Mouse (Mus musculus) brain, adult 2 months (tissue): ENCODE results near the gene Eid1.

Source experiments
- DNase-seq: peaks from one replicate; pipeline ENCODE4 v3.0.0; 2011; ENCODE audit warnings: low read depth, low spot score

The Eid1 gene

DNA sequence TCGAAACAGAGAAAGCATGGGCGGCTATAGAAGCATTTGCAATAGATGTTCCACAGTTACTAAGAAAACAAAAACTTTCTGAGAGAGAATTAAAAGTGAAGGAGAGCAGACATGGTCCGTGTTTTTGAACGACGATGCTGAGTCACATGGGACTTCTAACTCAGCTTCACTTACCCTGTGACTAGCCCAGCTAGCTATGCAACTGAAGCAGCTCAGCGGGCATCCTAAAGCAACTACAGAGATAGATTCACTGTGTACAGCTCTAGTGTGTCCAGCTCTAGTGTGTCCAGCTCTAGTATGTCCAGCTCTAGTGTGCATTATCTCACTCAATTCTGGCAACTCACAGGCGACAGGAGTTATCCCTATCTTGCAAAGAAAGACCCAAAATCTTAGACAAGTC lies 5.2 kb upstream of the Eid1 start:
- no peak for DNase-seq

DNA sequence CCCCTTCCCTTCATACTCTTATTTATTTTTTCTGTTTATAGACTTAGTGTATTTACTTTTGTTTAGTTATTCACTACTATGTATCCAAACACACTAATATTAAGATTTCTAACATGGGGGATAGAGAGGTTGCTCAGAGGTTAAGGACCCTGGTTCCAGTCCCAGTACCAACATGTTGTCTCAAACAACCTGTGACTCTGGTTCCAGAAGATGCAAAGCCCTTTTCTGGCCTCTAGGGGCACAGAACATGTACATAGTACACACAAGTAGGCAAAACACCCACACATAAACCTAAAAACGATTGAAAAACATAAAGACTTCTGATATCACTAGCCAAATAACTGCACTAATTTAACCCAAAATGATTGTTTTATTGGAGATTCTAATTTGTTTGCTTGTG lies 2.0 kb upstream of the Eid1 start:
- no peak for DNase-seq

DNA sequence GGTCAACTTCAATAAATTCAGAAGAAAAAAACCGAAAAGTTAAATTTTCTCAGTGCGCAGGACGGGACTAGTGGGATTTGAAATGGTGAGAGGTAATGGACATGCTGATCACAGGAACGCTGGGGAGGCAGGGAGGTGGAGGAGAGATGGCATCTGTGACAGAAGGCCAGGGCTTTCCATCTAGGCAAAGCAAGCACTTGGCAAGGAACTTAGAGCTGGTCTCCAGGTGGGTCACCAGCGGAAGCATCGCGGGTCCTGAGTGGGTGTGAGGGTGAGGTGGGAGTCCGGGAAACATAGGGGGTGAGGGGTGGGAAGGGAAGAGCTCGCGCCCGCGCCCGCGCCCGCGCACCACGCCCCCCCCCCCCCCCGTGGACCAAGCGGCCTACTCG lies 333 bp upstream of the Eid1 start:
- DNase-seq = no peak

DNA sequence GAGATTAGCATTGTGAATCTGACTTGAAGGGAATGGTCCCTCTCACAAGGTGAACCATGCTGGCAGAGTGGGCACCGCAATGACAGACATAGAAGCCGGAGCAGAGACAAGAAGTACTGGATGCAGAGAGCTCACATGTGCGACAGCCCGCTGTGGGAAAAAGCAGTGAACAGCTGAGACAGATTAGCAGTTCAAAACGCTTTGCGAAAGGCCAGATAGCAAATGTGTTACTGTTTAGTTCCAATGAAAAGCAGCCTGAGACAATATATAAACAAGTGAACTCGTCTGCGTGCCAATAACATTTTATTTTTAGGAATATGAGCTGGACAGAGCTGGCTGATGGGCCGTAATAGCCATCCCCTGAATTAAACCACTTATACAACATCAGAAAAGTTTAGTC lies 8.9 kb downstream of the Eid1 start:
- no peak for DNase-seq

DNA sequence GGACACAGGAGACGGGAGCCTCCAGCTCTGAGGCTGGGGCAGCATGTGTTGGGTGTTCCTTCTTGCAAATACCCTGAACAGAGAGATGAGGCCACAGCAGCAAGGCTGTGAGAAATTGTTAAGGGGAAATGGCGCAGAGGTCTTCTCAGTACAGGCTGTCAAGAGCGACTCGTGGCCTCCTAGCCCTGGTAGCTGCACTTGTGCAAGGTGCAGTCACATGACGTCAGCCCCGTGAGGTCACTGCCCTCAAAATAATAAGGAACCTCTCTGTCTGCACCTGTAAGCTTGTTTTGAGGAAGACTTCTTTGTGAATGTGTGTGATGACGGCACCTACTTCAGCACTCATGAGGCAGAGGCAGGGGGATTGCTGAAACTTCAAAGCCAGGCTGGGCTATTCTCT lies 11.0 kb downstream of the Eid1 start:
- peak; percentile 49 for DNase-seq

DNA sequence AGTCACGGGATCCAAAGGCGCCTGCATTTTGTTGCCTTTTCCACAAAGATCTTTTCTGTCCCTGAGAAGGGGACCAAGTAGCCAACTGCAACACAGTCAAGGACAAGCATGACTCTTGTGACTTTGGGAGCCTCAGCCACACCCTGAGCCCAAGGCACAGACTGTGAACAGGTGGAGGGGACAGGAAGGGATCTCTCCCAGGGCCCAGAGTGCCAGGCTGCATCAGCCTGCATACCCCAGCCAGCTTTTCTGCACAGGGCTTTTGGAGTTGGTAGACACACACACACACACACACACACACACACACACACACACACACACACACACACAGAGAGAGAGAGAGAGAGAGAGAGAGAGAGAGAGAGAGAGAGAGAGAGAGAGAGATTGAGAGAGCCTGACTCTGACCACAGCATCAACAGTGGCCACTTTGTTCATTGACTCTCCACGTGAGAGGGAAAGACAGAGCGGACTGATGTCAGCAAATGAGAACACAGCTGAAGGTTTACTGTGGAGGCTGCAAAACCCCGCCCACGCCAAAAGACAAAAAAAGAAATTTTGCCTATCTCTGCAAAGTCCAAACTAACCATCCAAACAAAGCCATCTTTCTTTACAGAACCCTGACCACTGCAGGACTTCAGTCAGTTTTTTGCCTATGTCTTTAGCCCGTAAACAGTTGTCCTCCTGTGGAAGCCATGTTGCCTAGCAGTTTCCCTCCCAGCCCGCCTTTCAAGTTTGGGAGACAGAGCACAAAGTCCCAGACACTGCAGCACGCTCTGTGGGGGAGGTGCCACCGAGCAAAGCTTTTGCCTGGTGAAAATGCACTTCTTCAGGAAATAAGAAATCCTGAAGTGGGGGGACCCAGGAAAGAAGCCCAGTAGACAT lies 11.9 kb downstream of the Eid1 start:
- peak; percentile 92 for DNase-seq

DNA sequence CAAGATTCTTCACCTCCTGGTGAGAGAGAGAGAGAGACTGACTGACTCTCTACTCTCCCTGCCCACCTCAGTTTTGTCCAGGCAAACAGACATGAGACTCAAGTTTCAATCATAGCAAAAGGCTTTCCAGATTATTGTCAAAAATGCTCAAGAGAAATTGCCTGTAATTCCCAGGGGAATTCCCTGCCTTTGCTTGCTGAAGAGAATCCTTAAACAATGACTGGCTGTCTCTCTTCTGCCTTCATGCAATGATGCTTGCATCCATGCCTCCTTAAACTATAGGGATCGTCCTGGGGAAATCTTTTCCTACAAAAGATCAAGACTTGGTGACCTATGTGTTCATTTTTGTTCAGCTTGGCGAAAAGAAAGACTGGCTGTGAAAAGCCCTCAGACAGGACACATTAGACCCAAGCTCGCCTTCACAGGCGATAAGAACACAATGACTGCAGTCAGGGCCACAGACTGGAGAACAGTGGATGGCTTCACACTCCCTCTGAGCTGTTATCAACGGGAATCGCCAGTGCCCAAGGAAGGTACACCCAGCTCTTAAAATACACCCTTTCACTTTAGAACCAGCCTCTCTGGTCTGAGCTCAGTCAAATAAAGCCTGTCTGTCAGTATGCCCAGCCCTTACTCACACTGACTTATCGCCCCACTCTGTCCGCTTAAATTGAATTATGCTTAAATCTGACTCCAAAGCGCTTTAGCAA lies 12.7 kb downstream of the Eid1 start:
- no peak for DNase-seq

DNA sequence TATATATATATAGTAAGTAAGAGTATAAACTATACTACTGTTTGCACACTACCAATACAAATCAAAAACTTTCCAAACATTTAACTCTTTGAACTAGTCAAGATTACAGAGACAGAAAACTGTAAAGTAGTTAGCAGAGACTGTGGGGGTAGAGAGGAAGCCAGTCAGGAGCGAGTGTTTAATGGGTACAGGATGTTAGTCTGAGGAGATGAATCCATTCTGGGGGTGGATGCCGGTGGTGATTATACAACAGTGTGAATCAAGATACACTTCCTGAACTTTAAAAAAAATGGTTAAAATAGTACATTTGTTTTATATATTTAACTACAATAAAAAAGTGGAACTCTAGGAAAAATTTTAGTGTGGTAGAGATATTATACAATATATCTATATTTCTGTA lies 19.1 kb downstream of the Eid1 start:
- peak; percentile 73 for DNase-seq

DNA sequence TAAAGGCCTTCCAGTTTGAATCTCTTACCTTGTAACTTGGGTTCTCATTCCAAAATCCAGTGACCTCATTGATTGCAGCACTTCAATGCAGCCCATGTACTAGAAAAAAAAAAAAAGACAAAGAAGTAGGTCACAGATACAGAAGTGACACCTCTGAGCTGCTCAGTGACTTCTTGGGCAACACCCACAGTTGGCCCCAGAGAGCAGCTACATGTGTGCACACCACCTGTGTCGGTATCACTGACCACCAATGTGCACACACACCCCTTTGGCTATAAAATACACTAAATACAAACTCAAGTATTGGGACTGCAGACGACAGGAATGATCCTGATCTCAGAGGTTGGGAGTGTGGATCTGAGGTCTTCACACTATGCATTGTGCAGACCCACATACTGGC lies 21.9 kb downstream of the Eid1 start:
- DNase-seq = no peak

DNA sequence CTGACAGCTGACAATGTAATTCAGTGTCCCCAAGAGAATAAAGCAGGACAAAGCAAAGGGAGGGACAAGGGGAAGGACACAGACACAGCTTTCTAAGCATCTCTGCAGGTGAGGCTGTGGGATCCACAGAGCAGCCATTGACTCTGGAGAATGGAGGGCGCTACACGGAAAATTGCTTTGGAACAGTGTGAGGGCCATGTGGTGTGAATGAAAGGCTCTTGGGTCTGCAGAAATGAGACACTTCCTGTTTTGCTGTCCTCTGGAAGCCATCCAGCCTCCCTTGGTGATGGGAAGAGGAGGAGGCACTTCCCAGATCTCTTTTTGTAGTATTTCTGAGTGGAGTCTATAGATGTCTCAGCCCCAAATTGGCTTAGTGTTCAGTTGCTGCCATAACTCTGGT lies 23.3 kb downstream of the Eid1 start:
- peak; percentile 49 for DNase-seq

DNA sequence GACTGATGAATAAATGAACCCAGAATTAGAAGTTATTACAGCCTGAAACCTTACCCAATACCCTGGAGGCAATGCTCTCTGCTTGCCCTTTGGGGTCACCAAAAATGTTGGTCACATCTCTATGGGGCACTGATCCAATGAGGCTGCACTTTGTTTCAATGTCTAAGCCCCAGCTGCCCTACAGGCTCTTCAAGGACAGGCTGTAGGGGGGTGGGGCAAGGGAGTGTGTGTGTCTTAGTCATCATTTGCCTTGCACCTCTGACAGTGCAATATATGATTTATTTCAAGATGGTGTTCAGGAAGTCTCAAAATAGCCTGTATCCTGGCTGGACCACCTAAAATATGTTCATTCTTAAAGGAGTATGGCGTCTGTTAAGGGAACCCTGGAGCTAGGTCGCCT lies 28.7 kb downstream of the Eid1 start:
- no peak for DNase-seq

DNA sequence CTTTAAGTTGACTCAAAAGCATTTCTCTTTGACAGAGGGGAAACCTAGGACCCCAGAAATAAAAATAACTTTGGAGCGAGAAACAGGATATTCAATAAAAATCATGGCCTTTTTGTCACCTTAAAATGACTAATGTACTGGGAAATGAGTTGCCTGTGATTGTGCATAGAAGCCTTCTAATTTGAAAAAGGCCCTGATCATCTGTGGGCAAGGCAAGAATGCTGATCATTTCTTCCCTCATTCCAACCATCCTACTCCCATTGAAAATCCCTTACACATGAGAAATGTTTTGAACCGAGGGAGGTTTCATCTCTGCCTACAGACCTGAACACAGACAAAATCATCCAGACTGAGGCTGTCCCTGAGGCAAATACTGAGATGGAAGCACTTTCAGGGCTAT lies 30.0 kb downstream of the Eid1 start:
- no peak for DNase-seq

DNA sequence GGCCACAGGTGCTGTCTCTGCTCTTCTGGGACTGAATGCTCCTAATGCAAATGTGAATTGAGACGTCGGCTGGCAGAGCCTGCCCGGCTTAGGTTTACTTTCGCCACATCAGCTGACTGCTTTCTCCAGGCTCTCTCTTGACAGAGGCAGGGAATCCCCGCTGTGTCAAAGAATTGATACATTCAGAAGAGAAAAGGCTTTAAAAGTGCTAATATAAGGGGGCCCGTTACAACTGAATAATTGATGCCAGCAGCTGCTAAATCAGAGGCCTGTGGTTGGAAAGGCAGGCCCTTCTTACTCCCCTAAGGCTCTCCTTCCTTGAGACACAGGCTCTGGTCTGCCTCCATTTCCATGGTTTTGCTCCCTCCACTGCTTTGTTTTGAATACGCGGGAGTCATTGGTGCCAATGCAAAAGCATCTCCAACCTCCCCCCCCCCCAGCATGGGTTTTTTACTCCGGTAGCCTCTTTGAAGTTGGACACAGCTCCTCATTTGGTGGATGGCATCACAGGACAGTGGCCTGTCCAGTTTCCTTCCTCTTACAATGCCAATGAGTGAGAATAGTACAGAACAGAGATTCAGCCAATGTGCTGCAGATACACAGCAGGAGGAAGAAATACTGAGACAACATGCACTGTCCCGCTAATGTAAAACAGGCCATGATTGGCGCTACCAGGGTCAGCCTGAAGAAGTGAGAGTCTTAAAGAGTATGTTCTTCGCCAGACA lies 32.2 kb downstream of the Eid1 start:
- no peak for DNase-seq

DNA sequence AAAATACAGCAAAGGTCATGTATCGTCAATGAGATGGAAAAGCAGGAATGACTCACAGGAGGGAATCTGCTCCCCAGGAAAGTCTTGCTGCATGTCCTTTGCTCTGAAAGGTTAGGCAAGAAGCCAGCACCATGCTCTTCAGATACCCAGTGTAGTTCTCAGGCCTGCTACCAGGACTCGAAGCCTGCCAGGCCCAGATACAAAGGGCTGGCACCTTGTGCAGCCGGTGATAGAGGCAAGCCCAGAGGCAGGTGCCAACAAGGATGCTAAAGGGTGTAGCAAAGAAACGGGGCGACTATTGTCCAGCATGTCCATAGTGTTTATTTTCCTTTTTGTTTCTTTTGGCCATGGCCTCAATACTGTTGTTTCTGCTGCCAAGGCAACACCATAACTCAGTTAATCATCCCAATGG lies 33.6 kb downstream of the Eid1 start:
- peak; percentile 57 for DNase-seq

DNA sequence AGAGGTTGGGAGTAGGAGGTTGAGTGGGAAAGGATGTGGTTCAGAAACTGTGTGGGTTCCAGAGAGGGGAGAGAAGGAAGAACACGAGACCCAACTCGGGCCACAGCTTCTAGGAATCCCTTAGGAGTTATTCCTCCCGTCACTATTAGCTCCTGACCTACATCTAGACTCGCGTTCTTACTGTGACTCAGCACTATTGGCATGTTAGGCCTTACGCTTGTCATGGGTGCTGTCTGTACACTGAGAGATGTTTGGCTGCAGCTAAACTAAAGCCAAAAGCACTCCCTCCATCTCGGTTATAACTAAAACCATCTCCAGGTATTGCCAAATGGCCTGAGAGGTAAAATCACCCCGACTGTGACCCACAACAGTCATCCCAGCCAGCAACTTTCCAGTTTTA lies 43.7 kb downstream of the Eid1 start:
- DNase-seq = no peak

DNA sequence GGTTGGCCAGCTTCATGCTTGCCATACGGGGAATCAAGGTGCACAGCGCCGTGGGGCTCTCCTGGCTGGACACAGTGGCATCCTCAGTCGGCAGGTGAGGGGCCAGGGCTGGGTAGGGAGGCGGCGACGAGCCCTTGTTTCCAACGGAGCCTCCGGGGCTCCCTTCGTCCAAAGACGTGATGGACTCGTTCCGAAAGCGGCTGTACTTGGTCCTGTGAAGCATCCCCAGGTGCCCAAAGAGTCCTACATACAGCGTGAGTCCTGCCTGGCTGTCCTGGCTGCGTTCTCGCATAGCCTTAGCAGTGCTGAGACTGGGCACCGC lies 50.2 kb downstream of the Eid1 start:
- no peak for DNase-seq

DNA sequence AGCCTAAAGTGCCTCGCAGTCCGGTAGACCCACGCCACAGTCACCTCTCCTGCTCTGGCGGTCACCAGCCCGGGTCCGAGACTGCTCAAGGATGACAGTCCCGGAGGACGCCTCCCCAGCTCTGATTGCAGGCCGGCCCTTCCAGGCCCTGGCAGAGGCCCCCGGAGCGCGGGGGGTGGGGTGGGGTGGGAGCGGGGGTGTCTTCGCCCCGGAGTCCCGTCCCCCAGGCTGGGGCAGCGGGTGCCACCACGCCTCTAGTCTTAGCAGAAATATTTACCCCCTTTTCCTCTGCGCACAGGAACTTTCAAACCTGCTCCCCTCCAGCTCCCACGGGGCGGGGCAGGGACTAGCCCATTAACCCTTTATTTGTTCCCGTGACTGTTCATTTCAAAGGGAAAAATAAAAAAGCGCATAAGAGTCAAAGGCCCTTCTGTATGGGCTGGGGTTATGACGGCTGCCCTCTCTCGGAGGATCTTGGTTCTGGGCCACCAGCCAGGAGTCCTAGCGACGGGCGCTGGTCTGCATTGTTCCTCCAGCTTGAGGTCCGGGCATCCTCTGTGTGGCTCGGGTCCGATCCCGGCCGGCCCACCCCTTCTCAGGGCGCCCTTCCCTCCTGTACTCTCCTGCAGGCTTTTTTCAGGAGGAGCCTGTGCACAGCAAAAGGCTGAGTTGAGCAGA lies 50.7 kb downstream of the Eid1 start:
- DNase-seq = peak; percentile 79

DNA sequence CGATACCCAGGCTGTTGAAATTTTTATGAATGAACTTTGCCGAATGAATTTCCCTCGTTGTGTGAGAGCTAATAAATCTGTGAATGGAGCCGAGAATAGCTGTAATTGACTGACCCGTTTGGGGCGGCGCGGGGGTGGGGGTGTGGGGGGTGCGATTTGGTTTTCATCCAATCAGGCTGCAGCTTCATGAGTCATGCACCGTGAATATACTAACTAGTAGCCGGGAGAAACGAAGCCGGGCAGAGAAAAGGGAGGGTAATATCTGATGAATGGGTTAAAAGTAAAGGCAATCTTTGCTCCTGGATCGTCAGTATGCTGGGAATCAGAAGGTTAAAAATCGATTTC lies 51.2 kb downstream of the Eid1 start, which contains the start of gene Shc4:
Gene Shc4 (minus strand): TSS at position 63 of the 345 bp plus-strand sequence.
- DNase-seq = peak; percentile 75
